Mouse (Mus musculus): ENCODE results near the gene Dscaml1.

DNA sequence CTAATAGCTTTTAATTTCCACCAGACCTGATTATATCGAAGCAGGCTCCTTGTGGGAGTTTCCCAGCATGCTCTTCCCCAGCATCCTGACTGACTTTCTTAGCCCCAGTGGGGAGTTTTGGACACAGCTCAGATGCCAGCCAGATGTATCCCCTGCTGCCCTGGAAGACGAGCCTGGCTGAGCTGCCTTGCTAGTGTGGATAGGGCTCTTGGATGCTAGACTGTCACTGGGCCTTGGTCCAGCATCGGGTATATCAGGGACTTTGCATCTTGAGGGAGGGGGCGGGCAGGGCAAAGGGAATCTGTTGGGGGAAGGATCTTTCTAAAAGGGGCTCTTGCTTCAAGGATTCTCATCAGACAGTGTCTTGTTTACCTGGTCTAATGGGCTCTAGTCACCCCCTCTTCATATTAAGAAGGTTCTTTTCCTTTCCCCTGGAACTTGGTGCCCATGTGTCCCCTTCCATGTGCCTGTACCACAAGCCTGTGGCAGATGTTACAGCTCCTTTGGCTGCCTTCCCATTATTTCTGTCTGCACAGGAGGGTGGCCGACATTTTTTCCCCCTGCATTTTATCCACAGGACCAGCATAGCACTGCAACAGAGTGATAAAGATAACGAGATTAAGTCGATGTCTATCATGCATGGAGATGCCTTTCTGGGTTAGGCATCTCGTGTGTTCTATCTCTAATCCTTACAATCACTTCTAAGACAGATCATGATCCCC lies 28.6 kb downstream of the Dscaml1 start:
- TF ChIP-seq CTCF (IDR thresholded peaks at IDR 0.05; ENCODE audit: control insufficient read depth, insufficient read depth, low read length), result no peak
- no peak for TF ChIP-seq POLR2A (IDR thresholded peaks at IDR 0.05; ENCODE audit: borderline replicate concordance, control insufficient read depth, low read depth, low read length)
